8 mouse cellular contexts compared by ENCODE assay signal in the genomic region with DNA sequence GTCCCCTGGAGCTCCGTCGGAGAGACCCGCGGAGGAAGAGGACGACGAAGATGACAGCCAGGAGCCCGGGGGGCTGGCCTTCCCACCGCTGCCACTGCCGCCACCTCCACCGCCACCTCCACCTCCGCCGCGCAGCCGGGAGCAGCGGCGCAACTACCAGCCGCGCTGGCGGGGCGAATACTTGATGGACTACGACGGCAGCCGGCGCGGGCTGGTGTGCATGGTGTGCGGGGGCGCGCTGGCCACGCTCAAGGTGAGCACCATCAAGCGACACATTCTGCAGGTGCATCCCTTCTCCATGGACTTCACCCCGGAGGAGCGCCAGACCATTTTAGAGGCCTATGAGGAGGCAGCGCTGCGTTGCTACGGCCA. TPM values are rescaled to one million over a fixed set of nuclear protein-coding genes. Genes with fewer than 3 reads are reported as not detected.
DNase-seq lines count a peak whose midpoint lies in the region; ATAC-seq and TF ChIP-seq lines count a peak whose summit lies in the region.

No protein-coding gene starts in this region.

- WGBS in lung, postnatal 0 days, result 25% methylated on average over 29 of the region's 35 CpGs
- 6% methylated on average over 29 of the region's 35 CpGs for WGBS in forebrain, embryonic 16.5 days
- WGBS in limb, embryonic 15.5 days, result 16% methylated on average over 35 of the region's 35 CpGs
- 25% methylated on average over 33 of the region's 35 CpGs for WGBS in stomach, embryonic 16.5 days

- no peak for ATAC-seq in lung, postnatal 0 days
- ATAC-seq in forebrain, embryonic 16.5 days, result 0 out of 2 replicates have a peak, but pooled peaks have one; percentile 0
- ATAC-seq in limb, embryonic 15.5 days (ENCODE audit: insufficient number of reproducible peaks, low FRiP score, low TSS enrichment, low read depth), result no peak
- no peak for ATAC-seq in stomach, embryonic 16.5 days (ENCODE audit: insufficient read depth, low FRiP score)

- no peak overlapping the region for H3K9ac ChIP-seq in lung, postnatal 0 days (replicated peaks; ENCODE audit: low read depth)
- peak overlapping the region; percentile 72 for H3K9ac ChIP-seq in forebrain, embryonic 16.5 days (replicated peaks; ENCODE audit: low read depth, low read length)
- peak overlapping the region; percentile 18; the same call in 1 of the 2 replicates for H3K9ac ChIP-seq in limb, embryonic 15.5 days
- peak overlapping the region; percentile 27 for H3K9ac ChIP-seq in stomach, embryonic 16.5 days (ENCODE audit: low read length)

- no peak for TF ChIP-seq CTCF in lung, postnatal 0 days (IDR thresholded peaks at IDR 0.05)

- TF ChIP-seq EP300 in lung, postnatal 0 days (IDR thresholded peaks at IDR 0.05), result no peak

- H3K4me2 ChIP-seq in lung, postnatal 0 days (replicated peaks; ENCODE audit: low read depth, low read length), result peak overlapping the region; percentile 65
- peak overlapping the region; percentile 70 for H3K4me2 ChIP-seq in forebrain, embryonic 16.5 days (ENCODE audit: low read length)
- H3K4me2 ChIP-seq in limb, embryonic 15.5 days, result peak overlapping the region; percentile 48
- peak overlapping the region; percentile 45 for H3K4me2 ChIP-seq in stomach, embryonic 16.5 days (ENCODE audit: low read depth, low read length)

- DNase-seq in lung, postnatal 0 days (ENCODE audit: low spot score), result no peak
- DNase-seq in lung, adult 18-20 months, result no peak
- DNase-seq in urinary bladder, postnatal 14 days (ENCODE audit: low spot score), result no peak
- no peak for DNase-seq in layer of hippocampus, postnatal 25 days (ENCODE audit: extremely low spot score in 1 of 2, low spot score in 1 of 2)
- no peak for DNase-seq in layer of hippocampus, postnatal 36 days

- peaks cover 30% of the 10 kb centered on the region for H3K4me1 ChIP-seq in lung, postnatal 0 days (ENCODE audit: insufficient read depth, low read depth, low read length)
- peaks cover 62% of the 10 kb centered on the region for H3K4me1 ChIP-seq in forebrain, embryonic 16.5 days (replicated peaks; ENCODE audit: control insufficient read depth, insufficient read depth, low read length)
- peaks cover 67% of the 10 kb centered on the region for H3K4me1 ChIP-seq in limb, embryonic 15.5 days
- H3K4me1 ChIP-seq in stomach, embryonic 16.5 days (ENCODE audit: control insufficient read depth, insufficient read depth, low read length), result peaks cover 66% of the 10 kb centered on the region

- H3K4me3 ChIP-seq in lung, postnatal 0 days (ENCODE audit: low read depth, low read length), result peak overlapping the region; percentile 21
- H3K4me3 ChIP-seq in forebrain, embryonic 16.5 days (replicated peaks; ENCODE audit: low read length), result peak overlapping the region; percentile 46
- H3K4me3 ChIP-seq in limb, embryonic 15.5 days, result peak overlapping the region; percentile 21
- H3K4me3 ChIP-seq in stomach, embryonic 16.5 days (replicated peaks; ENCODE audit: low read length), result peak overlapping the region; percentile 6

- no peaks in the 10 kb centered on the region for H3K9me3 ChIP-seq in lung, postnatal 0 days (ENCODE audit: low read length)
- H3K9me3 ChIP-seq in forebrain, embryonic 16.5 days (ENCODE audit: control insufficient read depth, low read length), result no peaks in the 10 kb centered on the region
- H3K9me3 ChIP-seq in limb, embryonic 15.5 days, result no peaks in the 10 kb centered on the region
- H3K9me3 ChIP-seq in stomach, embryonic 16.5 days (replicated peaks; ENCODE audit: control insufficient read depth, low read length), result no peaks in the 10 kb centered on the region

- H3K27me3 ChIP-seq in lung, postnatal 0 days (replicated peaks; ENCODE audit: insufficient read depth, low read length), result no peaks in the 10 kb centered on the region
- no peaks in the 10 kb centered on the region for H3K27me3 ChIP-seq in forebrain, embryonic 16.5 days (replicated peaks; ENCODE audit: control insufficient read depth, insufficient read depth, low read length)
- H3K27me3 ChIP-seq in limb, embryonic 15.5 days, result no peaks in the 10 kb centered on the region
- no peaks in the 10 kb centered on the region for H3K27me3 ChIP-seq in stomach, embryonic 16.5 days (ENCODE audit: control insufficient read depth, insufficient read depth, low read length)

- 0 out of 2 replicates have a peak overlapping the region, but pooled peaks have one; percentile 32 for H3K27ac ChIP-seq in lung, postnatal 0 days (ENCODE audit: low read length)
- peak overlapping the region; percentile 86 for H3K27ac ChIP-seq in forebrain, embryonic 16.5 days (ENCODE audit: low read length)
- peak overlapping the region; percentile 67 for H3K27ac ChIP-seq in limb, embryonic 15.5 days
- H3K27ac ChIP-seq in stomach, embryonic 16.5 days (ENCODE audit: low read length), result peak overlapping the region; percentile 10

- H3K36me3 ChIP-seq in lung, postnatal 0 days (ENCODE audit: insufficient read depth, low read length), result no peaks in the 10 kb centered on the region
- peaks cover 10% of the 10 kb centered on the region for H3K36me3 ChIP-seq in forebrain, embryonic 16.5 days (ENCODE audit: control insufficient read depth, insufficient read depth)
- H3K36me3 ChIP-seq in limb, embryonic 15.5 days, result peaks cover 55% of the 10 kb centered on the region
- peaks cover 10% of the 10 kb centered on the region; the same call in 1 of the 2 replicates for H3K36me3 ChIP-seq in stomach, embryonic 16.5 days (ENCODE audit: control insufficient read depth, insufficient read depth, low read length)

RNA-seq across cellular contexts. Expression of a gene that starts 5.2 kb away (rescaled TPM):
- polyA plus RNA-seq in lung, postnatal 0 days (2015; fragmentation: Nextera tagmentation; extraction: Ambion mirVana), result 4.4 and 5.0 TPM in 2 replicates
- polyA plus RNA-seq in forebrain, embryonic 16.5 days (2015; fragmentation: Nextera tagmentation; extraction: Ambion mirVana), result 22.8 and 25.8 TPM in 2 replicates
- polyA plus RNA-seq in limb, embryonic 15.5 days (2015; fragmentation: Nextera tagmentation; extraction: Ambion mirVana), result 6.4 and 7.8 TPM in 2 replicates
- polyA plus RNA-seq in stomach, embryonic 16.5 days (2015; fragmentation: Nextera tagmentation; extraction: Ambion mirVana), result 4.6 and 5.0 TPM in 2 replicates
- total RNA-seq in layer of hippocampus, postnatal 25 days (2021), result 10 to 100 TPM; 48.9 to 51.4 TPM
- total RNA-seq in layer of hippocampus, postnatal 36 days (2021), result 10 to 100 TPM; 46.9 to 54.4 TPM

RNA-seq across cellular contexts. Expression of a gene that starts 39.8 kb away (rescaled TPM):
- polyA plus RNA-seq in lung, postnatal 0 days (2015; fragmentation: Nextera tagmentation; extraction: Ambion mirVana), result 16.1 and 17.2 TPM in 2 replicates
- 35.8 and 39.4 TPM in 2 replicates for polyA plus RNA-seq in forebrain, embryonic 16.5 days (2015; fragmentation: Nextera tagmentation; extraction: Ambion mirVana)
- 24.8 and 26.0 TPM in 2 replicates for polyA plus RNA-seq in limb, embryonic 15.5 days (2015; fragmentation: Nextera tagmentation; extraction: Ambion mirVana)
- polyA plus RNA-seq in stomach, embryonic 16.5 days (2015; fragmentation: Nextera tagmentation; extraction: Ambion mirVana), result 19.8 and 22.5 TPM in 2 replicates
- 10 to 100 TPM; 33.8 to 35.3 TPM for total RNA-seq in layer of hippocampus, postnatal 25 days (2021)
- 10 to 100 TPM; 31.8 to 36.9 TPM for total RNA-seq in layer of hippocampus, postnatal 36 days (2021)

Comparison
In these comparisons a context has a peak if more than half of its experiments do, and no peak if none do; other contexts are left out.
1. H3K27ac ChIP-seq: peak in every context shown above with its lines; median percentile 86 in forebrain, embryonic 16.5 days; 67 in limb, embryonic 15.5 days; 32 in lung, postnatal 0 days; 10 in stomach, embryonic 16.5 days.